Mouse (Mus musculus) small intestine, adult 2 months (tissue): ENCODE measurements around the gene Palm.

Experiments
- CTCF ChIP-seq: fragments of 200-500 bp; IDR thresholded peaks from 2 replicates; pipeline ENCODE4 v1.5.1; 2012; ENCODE audit warnings: low read depth, mild to moderate bottlenecking, control low read depth, inconsistent platforms, low read length, moderate library complexity, mixed read lengths; ENCODE audit not compliant: insufficient replicate concordance, insufficient read length; ENCODE audit errors: extremely low read depth
- POLR2A ChIP-seq: fragments of 200-500 bp; IDR thresholded peaks from 2 replicates; pipeline ENCODE4 v1.6.1; 2012; ENCODE audit warnings: low read depth, mild to moderate bottlenecking, control low read depth, inconsistent platforms, low read length, moderate library complexity

- TF ChIP-seq CTCF (no peak), POLR2A (no peak)
These were observed 3.8 kb upstream of the Palm start for GRCm38 (mm10) chr10:79789581-79789980.
